Mouse (Mus musculus) MEL (cell line): Measurements from ENCODE around the gene Phf7.

Source experiments
- CHD1 ChIP-seq: IDR thresholded peaks from 2 replicates; pipeline ENCODE4 v1.6.1; 2012; ENCODE audit warnings: low read depth, mild to moderate bottlenecking, inconsistent platforms, low read length, improper control_type of control experiment
- CTCF ChIP-seq, 3 experiments: IDR thresholded peaks in 2 of 3; conservative IDR thresholded peaks in 1 of 3; 2 replicates each; pipeline ENCODE4 v1.5.1; 2011 to 2012; ENCODE audit warnings: low read length in 3 of 3, low read depth in 2 of 3, mild to moderate bottlenecking in 2 of 3, improper control_type of control experiment in 1 of 3, inconsistent platforms in 1 of 3, mixed read lengths in 1 of 3, moderate library complexity in 1 of 3; ENCODE audit not compliant: control insufficient read depth in 1 of 3, insufficient read depth in 1 of 3, poor library complexity in 1 of 3, severe bottlenecking in 1 of 3
- ELF1 ChIP-seq: IDR thresholded peaks from 2 replicates; pipeline ENCODE4 v1.6.1; 2014; ENCODE audit warnings: low read depth, mild to moderate bottlenecking, inconsistent platforms, low read length, improper control_type of control experiment, moderate library complexity
- GATA1 ChIP-seq: IDR thresholded peaks from 2 replicates; pipeline ENCODE4 v1.6.1; 2011; ENCODE audit warnings: low read depth, low read length, improper control_type of control experiment
- HCFC1 ChIP-seq: IDR thresholded peaks from 2 replicates; pipeline ENCODE4 v1.6.1; 2012; ENCODE audit warnings: low read depth, mild to moderate bottlenecking, inconsistent platforms, low read length, improper control_type of control experiment, moderate library complexity
- JUND ChIP-seq: IDR thresholded peaks from 2 replicates; pipeline ENCODE4 v1.6.1; 2011; ENCODE audit warnings: low read depth, mild to moderate bottlenecking, improper control_type of control experiment, low read length
- MYB ChIP-seq: IDR thresholded peaks from 2 replicates; pipeline ENCODE4 v1.6.1; 2011; ENCODE audit warnings: mild to moderate bottlenecking, low read depth, low read length, improper control_type of control experiment
- POLR2A ChIP-seq, 2 experiments: IDR thresholded peaks; 2 replicates each; pipeline ENCODE4 v1.6.1; 2011 to 2012; ENCODE audit warnings: low read length in 2 of 2, mild to moderate bottlenecking in 2 of 2, control low read depth in 1 of 2, improper control_type of control experiment in 1 of 2, low read depth in 1 of 2, moderate library complexity in 1 of 2; ENCODE audit not compliant: control insufficient read depth in 1 of 2, insufficient read depth in 1 of 2, poor library complexity in 1 of 2
- POLR2AphosphoS2 ChIP-seq: IDR thresholded peaks from 2 replicates; pipeline ENCODE4 v1.6.1; 2011; ENCODE audit warnings: low read length, improper control_type of control experiment
- POLR2AphosphoS5 ChIP-seq: IDR thresholded peaks from 2 replicates; pipeline ENCODE4 v1.6.1; 2012; ENCODE audit warnings: low read depth, borderline replicate concordance, mild to moderate bottlenecking, inconsistent platforms, low read length, moderate library complexity, mixed read lengths
- RAD21 ChIP-seq: IDR thresholded peaks from 2 replicates; pipeline ENCODE4 v1.6.1; 2011; ENCODE audit warnings: mild to moderate bottlenecking, low read depth, low read length, improper control_type of control experiment
- RCOR1 ChIP-seq: IDR thresholded peaks from 2 replicates; pipeline ENCODE4 v1.6.1; 2012; ENCODE audit warnings: low read depth, mild to moderate bottlenecking, inconsistent platforms, low read length, improper control_type of control experiment
- SMC3 ChIP-seq: IDR thresholded peaks from 2 replicates; pipeline ENCODE4 v1.6.1; 2011; ENCODE audit warnings: low read depth, low read length, improper control_type of control experiment

- TF ChIP-seq RAD21 (no peak), MYB (no peak), CHD1 (peak; percentile 65; the same call in 1 of the 2 replicates), RCOR1 (no peak), CTCF (IDR thresholded peaks at IDR 0.05 in 2 of 3, conservative IDR thresholded peaks at IDR 0.05 in 1 of 3; ENCODE audit: control insufficient read depth in 1 of 3, insufficient read depth in 1 of 3, low read depth in 2 of 3, low read length in 3 of 3, poor library complexity in 1 of 3, severe bottlenecking in 1 of 3) (no peak), SMC3 (no peak), POLR2A (IDR thresholded peaks at IDR 0.05; ENCODE audit: control insufficient read depth in 1 of 2, insufficient read depth in 1 of 2, low read depth in 1 of 2, low read length in 2 of 2, poor library complexity in 1 of 2) (peak; percentile 73 to 86; a peak in 3 of 4 replicates), GATA1 (no peak), JUND (no peak), POLR2AphosphoS2 (peak; percentile 76; the same call in 1 of the 2 replicates), HCFC1 (peak; percentile 43; the same call in 1 of the 2 replicates), ELF1 (no peak), POLR2AphosphoS5 (no peak)
Observed at GRCm38 (mm10) chr14:31206472-31206981, 44.6 kb downstream of the Phf7 start.
